Mouse (Mus musculus): ENCODE measurements around the gene Plin4. TPM values are rescaled to one million over a fixed set of nuclear protein-coding genes. Genes with fewer than 3 reads are reported as not detected.
A peak's percentile ranks its signal among the peaks of the same experiment; 100 is the strongest.
"Not testable (repeated sequence)": the region's sequence is repeated elsewhere in the genome, so short reads cannot be mapped to it uniquely, and the experiment has no call there.

Gene Plin4
- total RNA-seq, 2 experiments from 2014 or later = not detected

- ATAC-seq (replicated peaks; ENCODE audit: low FRiP score, poor library complexity, severe bottlenecking) = not testable (repeated sequence)
These were observed 4.8 kb downstream of the Plin4 start for GRCm38 (mm10) chr17:56104821-56105220.

GRCm38 (mm10) chr17:56103465-56104285 lies 5.9 kb downstream of the Plin4 start:
- ATAC-seq (replicated peaks; ENCODE audit: low FRiP score, poor library complexity, severe bottlenecking) = no peak

- no peak for ATAC-seq (replicated peaks; ENCODE audit: low FRiP score, poor library complexity, severe bottlenecking)
These were observed 6.7 kb downstream of the Plin4 start for GRCm38 (mm10) chr17:56102927-56103326.

- ATAC-seq (replicated peaks; ENCODE audit: low FRiP score, poor library complexity, severe bottlenecking) = no peak
These were observed 7.4 kb downstream of the Plin4 start for GRCm38 (mm10) chr17:56102158-56102557.

- ATAC-seq (replicated peaks; ENCODE audit: low FRiP score, poor library complexity, severe bottlenecking) = no peak
These were observed 8.8 kb downstream of the Plin4 start for GRCm38 (mm10) chr17:56100811-56101210.

- ATAC-seq (replicated peaks; ENCODE audit: low FRiP score, poor library complexity, severe bottlenecking) = no peak
These were observed 10.7 kb downstream of the Plin4 start for GRCm38 (mm10) chr17:56098711-56099572.

- no peak for ATAC-seq (replicated peaks; ENCODE audit: low FRiP score, poor library complexity, severe bottlenecking)
These were observed 11.4 kb downstream of the Plin4 start for GRCm38 (mm10) chr17:56098180-56098579.

GRCm38 (mm10) chr17:56096883-56097282 lies 12.7 kb downstream of the Plin4 start:
- no peak for ATAC-seq (replicated peaks; ENCODE audit: low FRiP score, poor library complexity, severe bottlenecking)

- no peak for ATAC-seq (replicated peaks; ENCODE audit: low FRiP score, poor library complexity, severe bottlenecking)
These were observed 16.8 kb downstream of the Plin4 start for GRCm38 (mm10) chr17:56092794-56093193.

GRCm38 (mm10) chr17:56092312-56092711 lies 17.3 kb downstream of the Plin4 start:
- ATAC-seq (replicated peaks; ENCODE audit: low FRiP score, poor library complexity, severe bottlenecking) = no peak

- ATAC-seq (replicated peaks; ENCODE audit: low FRiP score, poor library complexity, severe bottlenecking) = no peak
These were observed 28.6 kb downstream of the Plin4 start for GRCm38 (mm10) chr17:56080781-56081585.

GRCm38 (mm10) chr17:56079921-56080320 lies 29.7 kb downstream of the Plin4 start:
- ATAC-seq (replicated peaks; ENCODE audit: low FRiP score, poor library complexity, severe bottlenecking) = no peak

- peak; percentile 79 for ATAC-seq (replicated peaks; ENCODE audit: low FRiP score, poor library complexity, severe bottlenecking)
These were observed 30.5 kb downstream of the Plin4 start, which contains the start of gene Hdgfl2 for GRCm38 (mm10) chr17:56078880-56079795. TSS of gene Hdgfl2 (plus strand) at chr17:56079634.

- not testable (repeated sequence) for ATAC-seq (replicated peaks; ENCODE audit: low FRiP score, poor library complexity, severe bottlenecking)
These were observed 31.2 kb downstream of the Plin4 start for GRCm38 (mm10) chr17:56078361-56078760.

GRCm38 (mm10) chr17:56077523-56077922 lies 32.1 kb downstream of the Plin4 start:
- ATAC-seq (replicated peaks; ENCODE audit: low FRiP score, poor library complexity, severe bottlenecking) = no peak

- peak; percentile 61 for ATAC-seq (replicated peaks; ENCODE audit: low FRiP score, poor library complexity, severe bottlenecking)
These were observed 34.8 kb downstream of the Plin4 start, which contains the start of gene Ubxn6 for GRCm38 (mm10) chr17:56074827-56075208. TSS of gene Ubxn6 (minus strand) at chr17:56075028.

GRCm38 (mm10) chr17:56074097-56074826 lies 35.3 kb downstream of the Plin4 start:
- ATAC-seq (replicated peaks; ENCODE audit: low FRiP score, poor library complexity, severe bottlenecking) = peak; percentile 31

GRCm38 (mm10) chr17:56072243-56072642 lies 37.4 kb downstream of the Plin4 start:
- no peak for ATAC-seq (replicated peaks; ENCODE audit: low FRiP score, poor library complexity, severe bottlenecking)

Measured in erythroid progenitor cell, adult 5-6 weeks (primary cell).